Mouse (Mus musculus) erythroblast, embryonic 14.5 days (primary cell): Measurements from ENCODE around the gene 0610010F05Rik. TPM values are rescaled to one million over a fixed set of nuclear protein-coding genes. Genes with fewer than 3 reads are reported as not detected.
"Not testable (repeated sequence)": the region's sequence is repeated elsewhere in the genome, so short reads cannot be mapped to it uniquely, and the experiment has no call there.

Experiments
- H3K27me3 ChIP-seq: 2 replicates; pipeline ENCODE4 v1.6.1; 2012; ENCODE audit warnings: inconsistent platforms; ENCODE audit not compliant: control insufficient read depth
- H3K36me3 ChIP-seq: 2 replicates; pipeline ENCODE4 v1.6.1; 2012; ENCODE audit warnings: mild to moderate bottlenecking, inconsistent platforms; ENCODE audit not compliant: control insufficient read depth
- H3K4me1 ChIP-seq: 2 replicates; pipeline ENCODE4 v1.6.1; 2012; ENCODE audit warnings: inconsistent platforms; ENCODE audit not compliant: control insufficient read depth
- H3K4me3 ChIP-seq: replicated peaks from 2 replicates; pipeline ENCODE3; 2012; ENCODE audit warnings: moderate library complexity, mild to moderate bottlenecking, inconsistent platforms
- H3K9me3 ChIP-seq: 2 replicates; pipeline ENCODE4 v1.6.1; 2012; ENCODE audit warnings: low read length, inconsistent platforms, mixed read lengths; ENCODE audit not compliant: control insufficient read depth
- GATA1 ChIP-seq: IDR thresholded peaks from 2 replicates; pipeline ENCODE4 v1.6.1; 2012; ENCODE audit warnings: low read length, inconsistent platforms, mixed read lengths
- TAL1 ChIP-seq: IDR thresholded peaks from 3 replicates; pipeline ENCODE4 v1.6.1; 2012; ENCODE audit warnings: low read length, inconsistent platforms, mixed read lengths
- polyA plus RNA-seq: library from polyadenylated mRNA; stranded (reverse); fragments of >175 nt; gene quantifications from 2 replicates; pipeline ENCODE4 v1.2.3, GENCODE M21; 2012

Gene 0610010F05Rik
- polyA plus RNA-seq, 1 experiment: 0.06 TPM

- peaks cover 20% of the 10 kb centered on the region for H3K4me1 ChIP-seq
- no peak for TF ChIP-seq TAL1
- no peak for TF ChIP-seq GATA1
- H3K27me3 ChIP-seq: no peaks in the 10 kb centered on the region
- H3K36me3 ChIP-seq: peaks cover 4% of the 10 kb centered on the region
- no peak overlapping the region for H3K4me3 ChIP-seq
- H3K9me3 ChIP-seq: no peaks in the 10 kb centered on the region
Observed at GRCm38 (mm10) chr11:23630664-23631063, 2.8 kb downstream of the 0610010F05Rik start.

GRCm38 (mm10) chr11:23618995-23619394 is 14.4 kb downstream of the 0610010F05Rik start:
- no peak for TF ChIP-seq GATA1
- TF ChIP-seq TAL1: no peak
- Histone ChIP-seq H3K9me3 (no peaks in the 10 kb centered on the region), H3K4me3 (no peak overlapping the region), H3K27me3 (no peaks in the 10 kb centered on the region), H3K4me1 (no peaks in the 10 kb centered on the region), H3K36me3 (peaks cover 4% of the 10 kb centered on the region)

- TF ChIP-seq GATA1: no peak
- H3K36me3 ChIP-seq: peaks cover 6% of the 10 kb centered on the region
- no peaks in the 10 kb centered on the region for H3K4me1 ChIP-seq
- H3K27me3 ChIP-seq: no peaks in the 10 kb centered on the region
- H3K4me3 ChIP-seq: no peak overlapping the region
- H3K9me3 ChIP-seq: no peaks in the 10 kb centered on the region
Observed at GRCm38 (mm10) chr11:23614546-23614945, 18.9 kb downstream of the 0610010F05Rik start.

GRCm38 (mm10) chr11:23607291-23607690 is 26.1 kb downstream of the 0610010F05Rik start:
- not testable (repeated sequence) for H3K27me3 ChIP-seq, H3K4me3 ChIP-seq, H3K36me3 ChIP-seq, H3K9me3 ChIP-seq, H3K4me1 ChIP-seq

GRCm38 (mm10) chr11:23570130-23570529 is 63.3 kb downstream of the 0610010F05Rik start:
- H3K9me3 ChIP-seq: no peaks in the 10 kb centered on the region
- no peak for TF ChIP-seq GATA1
- no peak for TF ChIP-seq TAL1
- H3K27me3 ChIP-seq: no peaks in the 10 kb centered on the region
- no peaks in the 10 kb centered on the region for H3K4me1 ChIP-seq
- peaks cover 13% of the 10 kb centered on the region for H3K36me3 ChIP-seq
- no peak overlapping the region for H3K4me3 ChIP-seq

- peaks cover 4% of the 10 kb centered on the region for H3K36me3 ChIP-seq
- no peaks in the 10 kb centered on the region for H3K4me1 ChIP-seq
- no peaks in the 10 kb centered on the region for H3K27me3 ChIP-seq
- no peak for TF ChIP-seq GATA1
- no peak for TF ChIP-seq TAL1
- no peak overlapping the region for H3K4me3 ChIP-seq
- H3K9me3 ChIP-seq: no peaks in the 10 kb centered on the region
Observed at GRCm38 (mm10) chr11:23565761-23566160, 67.7 kb downstream of the 0610010F05Rik start.

GRCm38 (mm10) chr11:23557039-23557630 is 76.3 kb downstream of the 0610010F05Rik start:
- H3K4me3 ChIP-seq: no peak overlapping the region
- TF ChIP-seq GATA1 (no peak), TAL1 (no peak)
- no peaks in the 10 kb centered on the region for H3K36me3 ChIP-seq
- H3K27me3 ChIP-seq: no peaks in the 10 kb centered on the region
- H3K9me3 ChIP-seq: no peaks in the 10 kb centered on the region
- no peaks in the 10 kb centered on the region for H3K4me1 ChIP-seq

GRCm38 (mm10) chr11:23537446-23537845 is 96.0 kb downstream of the 0610010F05Rik start:
- H3K36me3 ChIP-seq: no peaks in the 10 kb centered on the region

GRCm38 (mm10) chr11:23520473-23521205 is 112.8 kb downstream of the 0610010F05Rik start, which contains the start of gene 1700093K21Rik:
Gene 1700093K21Rik, minus strand, starts transcription at chr11:23521155.
- Histone ChIP-seq H3K36me3 (no peaks in the 10 kb centered on the region), H3K9me3 (peaks cover 3% of the 10 kb centered on the region; the same call in 1 of the 2 replicates), H3K4me3 (no peak within 1 kb of the TSS), H3K4me1 (no peaks in the 10 kb centered on the region), H3K27me3 (no peaks in the 10 kb centered on the region)
- no peak for TF ChIP-seq GATA1
- TF ChIP-seq TAL1: no peak

More at GRCm38 (mm10) chr11:23537446-23537845, 96.0 kb downstream of the 0610010F05Rik start:
- Histone ChIP-seq H3K4me3 (no peak overlapping the region), H3K9me3 (no peaks in the 10 kb centered on the region), H3K4me1 (no peaks in the 10 kb centered on the region), H3K27me3 (no peaks in the 10 kb centered on the region)
- TF ChIP-seq GATA1: no peak
- no peak for TF ChIP-seq TAL1

GRCm38 (mm10) chr11:23518981-23519380 is 114.5 kb downstream of the 0610010F05Rik start:
- no peaks in the 10 kb centered on the region for H3K9me3 ChIP-seq
- H3K4me1 ChIP-seq: no peaks in the 10 kb centered on the region
- TF ChIP-seq TAL1 (no peak), GATA1 (no peak)
- H3K27me3 ChIP-seq: no peaks in the 10 kb centered on the region
- no peaks in the 10 kb centered on the region for H3K36me3 ChIP-seq
- no peak overlapping the region for H3K4me3 ChIP-seq
